Mouse (Mus musculus) stomach, embryonic 16.5 days (tissue): ENCODE results near the gene Dhfr. TPM values are rescaled to one million over a fixed set of nuclear protein-coding genes. Genes with fewer than 3 reads are reported as not detected.

Source experiments
- ATAC-seq: fragments of 200-750 bp; cut with Nextera tagmentation; 2 replicates; pipeline ENCODE4 v1.8.0; 2017; ENCODE audit warnings: moderate number of reproducible peaks, moderate TSS enrichment; ENCODE audit not compliant: insufficient read depth, low FRiP score
- H3K27ac ChIP-seq: fragments of 300-500 bp; sonication (generic); 2 replicates; pipeline ENCODE4 v1.5.1; 2014; ENCODE audit warnings: low read length
- H3K27me3 ChIP-seq: fragments of 300-500 bp; sonication (generic); 2 replicates; pipeline ENCODE4 v1.6.1; 2014; ENCODE audit warnings: low read length, control low read depth, mixed read lengths; ENCODE audit not compliant: control insufficient read depth, insufficient read depth
- H3K36me3 ChIP-seq: fragments of 300-500 bp; sonication (generic); 2 replicates; pipeline ENCODE4 v1.6.1; 2014; ENCODE audit warnings: low read length; ENCODE audit not compliant: control insufficient read depth, insufficient read depth
- H3K4me1 ChIP-seq: fragments of 300-500 bp; sonication (generic); 2 replicates; pipeline ENCODE4 v1.6.1; 2014; ENCODE audit warnings: low read length, control low read depth, mixed read lengths; ENCODE audit not compliant: control insufficient read depth, insufficient read depth
- H3K4me2 ChIP-seq: fragments of 300-500 bp; sonication (generic); 2 replicates; pipeline ENCODE4 v1.6.1; 2014; ENCODE audit warnings: low read depth, low read length, mixed read lengths
- H3K4me3 ChIP-seq: fragments of 300-500 bp; sonication (generic); replicated peaks from 2 replicates; pipeline ENCODE4 v1.5.1; 2014; ENCODE audit warnings: mild to moderate bottlenecking, low read length
- H3K9ac ChIP-seq: fragments of 300-500 bp; sonication (generic); 2 replicates; pipeline ENCODE4 v1.6.1; 2014; ENCODE audit warnings: low read length
- H3K9me3 ChIP-seq: fragments of 300-500 bp; sonication (generic); replicated peaks from 2 replicates; pipeline ENCODE4 v1.6.1; 2016; ENCODE audit warnings: low read length, control low read depth; ENCODE audit not compliant: control insufficient read depth
- WGBS: fragments of 180-500 bp; shearing (Covaris S2); extraction: QIAGEN DNeasy Blood & Tissue Kit; methylation state at CpG from one replicate; pipeline ENCODE4 v1.1.7; 2014; 5-methylcytosine and 5-hydroxymethylcytosine counted together
- polyA plus RNA-seq: library from polyadenylated mRNA; unstranded; fragments of >200 nt; fragmentation: Nextera tagmentation; extraction: Ambion mirVana; gene quantifications from 2 replicates; pipeline ENCODE4 v1.2.1, GENCODE M21; 2015

Dhfr gene
- polyA plus RNA-seq, 1 experiment from 2014 or later, result 12.7 TPM

GRCm38 (mm10) chr13:92337773-92338462, 16.6 kb upstream of the Dhfr start:
- no peaks in the 10 kb centered on the region for H3K9me3 ChIP-seq
- no peaks in the 10 kb centered on the region for H3K27me3 ChIP-seq
- H3K4me3 ChIP-seq, result no peak overlapping the region
- H3K9ac ChIP-seq, result no peak overlapping the region
- 0 out of 2 replicates have a peak, but pooled peaks cover 3% of the 10 kb centered on the region for H3K36me3 ChIP-seq
- H3K4me1 ChIP-seq, result no peaks in the 10 kb centered on the region
- no peak overlapping the region for H3K4me2 ChIP-seq
- no peak for ATAC-seq
- 77% methylated on average over 6 of the region's 6 CpGs for WGBS
- H3K27ac ChIP-seq, result no peak overlapping the region

GRCm38 (mm10) chr13:92339787-92340186, 14.7 kb upstream of the Dhfr start:
- H3K27ac ChIP-seq, result no peak overlapping the region
- no peak overlapping the region for H3K9ac ChIP-seq
- H3K27me3 ChIP-seq, result no peaks in the 10 kb centered on the region
- H3K9me3 ChIP-seq, result no peaks in the 10 kb centered on the region
- ATAC-seq, result no peak
- no peak overlapping the region for H3K4me2 ChIP-seq
- peaks cover 3% of the 10 kb centered on the region; the same call in 1 of the 2 replicates for H3K36me3 ChIP-seq
- no peaks in the 10 kb centered on the region for H3K4me1 ChIP-seq
- no peak overlapping the region for H3K4me3 ChIP-seq
- WGBS, result 86% methylated on average over 3 of the region's 3 CpGs

- Histone ChIP-seq H3K27me3 (no peaks in the 10 kb centered on the region), H3K27ac (no peak overlapping the region), H3K9me3 (no peaks in the 10 kb centered on the region), H3K36me3 (peaks cover 3% of the 10 kb centered on the region; the same call in 1 of the 2 replicates), H3K4me2 (no peak overlapping the region), H3K4me1 (no peaks in the 10 kb centered on the region), H3K9ac (no peak overlapping the region), H3K4me3 (no peak overlapping the region)
- WGBS, result 89% methylated on average over 8 of the region's 8 CpGs
- no peak for ATAC-seq
Observed at GRCm38 (mm10) chr13:92344033-92344432, 10.5 kb upstream of the Dhfr start.

- Histone ChIP-seq H3K4me2 (no peak overlapping the region), H3K36me3 (no peaks in the 10 kb centered on the region; the same call in 1 of the 2 replicates), H3K27me3 (no peaks in the 10 kb centered on the region), H3K4me1 (no peaks in the 10 kb centered on the region), H3K4me3 (no peak overlapping the region), H3K9ac (no peak overlapping the region), H3K9me3 (no peaks in the 10 kb centered on the region), H3K27ac (no peak overlapping the region)
- 81% methylated on average over 5 of the region's 5 CpGs for WGBS
- ATAC-seq, result no peak
Observed at GRCm38 (mm10) chr13:92346338-92346737, 8.2 kb upstream of the Dhfr start.

DNA sequence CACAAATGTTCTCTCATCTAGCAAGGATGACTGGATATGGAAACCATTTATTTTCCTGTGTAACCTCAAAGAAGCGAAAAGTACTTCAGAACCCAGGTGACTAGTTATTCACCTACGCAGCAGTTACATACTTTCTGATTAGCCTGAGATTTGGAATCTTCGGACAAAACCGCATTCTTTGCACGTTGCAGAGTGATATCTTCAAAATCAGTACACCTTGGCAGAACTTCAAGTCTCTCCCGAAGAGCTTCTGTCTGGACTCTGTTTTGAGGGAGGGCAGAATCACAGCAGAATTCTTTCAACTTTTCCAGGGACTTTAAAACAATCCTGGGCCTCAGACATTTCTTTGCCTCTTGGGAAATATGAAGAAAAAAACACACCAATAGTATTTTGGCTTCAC, 3.4 kb upstream of the Dhfr start:
- H3K4me3 ChIP-seq, result no peak overlapping the region
- 80% methylated on average over 6 of the region's 6 CpGs for WGBS
- H3K4me2 ChIP-seq, result no peak overlapping the region
- no peak overlapping the region for H3K27ac ChIP-seq
- no peak for ATAC-seq
- H3K36me3 ChIP-seq, result no peaks in the 10 kb centered on the region
- no peaks in the 10 kb centered on the region for H3K9me3 ChIP-seq
- H3K9ac ChIP-seq, result no peak overlapping the region
- peaks cover 7% of the 10 kb centered on the region for H3K4me1 ChIP-seq
- no peaks in the 10 kb centered on the region for H3K27me3 ChIP-seq

- Histone ChIP-seq H3K4me2 (peak overlapping the region; percentile 61), H3K9me3 (no peaks in the 10 kb centered on the region), H3K4me3 (peak overlapping the region; percentile 77), H3K9ac (peak overlapping the region; percentile 63), H3K27ac (peak overlapping the region; percentile 4; the same call in 1 of the 2 replicates), H3K4me1 (peaks cover 8% of the 10 kb centered on the region), H3K36me3 (peaks cover 1% of the 10 kb centered on the region; the same call in 1 of the 2 replicates), H3K27me3 (no peaks in the 10 kb centered on the region)
- 9% methylated on average over 4 of the region's 4 CpGs for WGBS
- ATAC-seq, result no peak
Observed at GRCm38 (mm10) chr13:92353956-92354355, 570 bp upstream of the Dhfr start.

- Histone ChIP-seq H3K4me1 (peaks cover 8% of the 10 kb centered on the region), H3K27ac (peak overlapping the region; percentile 58), H3K27me3 (no peaks in the 10 kb centered on the region), H3K9ac (peak overlapping the region; percentile 74), H3K9me3 (no peaks in the 10 kb centered on the region), H3K4me2 (peak overlapping the region; percentile 95), H3K36me3 (peaks cover 3% of the 10 kb centered on the region; the same call in 1 of the 2 replicates), H3K4me3 (peak overlapping the region; percentile 77)
- 0% methylated on average over 24 of the region's 24 CpGs for WGBS
- ATAC-seq, result peak; percentile 8
Observed at GRCm38 (mm10) chr13:92355272-92355643, 732 bp downstream of the Dhfr start.

DNA sequence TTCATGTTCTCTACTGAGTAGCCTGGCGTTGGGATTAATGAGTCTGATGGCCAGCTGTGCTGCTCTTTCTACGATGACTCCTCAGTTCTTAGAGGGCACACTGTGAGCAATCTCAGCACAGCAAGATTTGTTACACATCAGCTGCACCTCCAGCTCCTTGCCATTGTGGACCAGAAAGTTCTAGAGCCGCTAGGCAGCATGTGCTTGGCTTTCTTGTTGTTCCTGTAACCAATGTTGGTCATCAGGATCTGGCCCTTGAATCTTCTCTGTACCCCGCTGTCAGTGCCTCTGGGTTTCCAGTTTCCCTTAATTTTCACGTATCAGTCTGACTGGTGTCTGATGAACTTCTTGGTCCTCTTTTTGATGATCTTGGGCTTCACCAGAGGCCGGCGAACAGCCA, 1.9 kb downstream of the Dhfr start:
- no peak for ATAC-seq
- no peaks in the 10 kb centered on the region for H3K9me3 ChIP-seq
- H3K4me3 ChIP-seq, result peak overlapping the region; percentile 77
- no peak overlapping the region for H3K9ac ChIP-seq
- H3K36me3 ChIP-seq, result peaks cover 3% of the 10 kb centered on the region; the same call in 1 of the 2 replicates
- 76% methylated on average over 7 of the region's 7 CpGs for WGBS
- H3K27ac ChIP-seq, result no peak overlapping the region
- peak overlapping the region; percentile 95 for H3K4me2 ChIP-seq
- no peaks in the 10 kb centered on the region for H3K27me3 ChIP-seq
- H3K4me1 ChIP-seq, result peaks cover 8% of the 10 kb centered on the region

GRCm38 (mm10) chr13:92357644-92358043, 3.1 kb downstream of the Dhfr start:
- Histone ChIP-seq H3K4me2 (no peak overlapping the region), H3K9me3 (no peaks in the 10 kb centered on the region), H3K27ac (no peak overlapping the region), H3K4me3 (no peak overlapping the region), H3K9ac (no peak overlapping the region), H3K27me3 (no peaks in the 10 kb centered on the region), H3K4me1 (peaks cover 8% of the 10 kb centered on the region), H3K36me3 (peaks cover 3% of the 10 kb centered on the region; the same call in 1 of the 2 replicates)
- WGBS, result 49% methylated on average over 2 of the region's 2 CpGs
- ATAC-seq, result no peak
